Mouse (Mus musculus) heart, adult 2 months (tissue): Measurements from ENCODE around the gene Pigq.

ENCODE experiments used
- CTCF ChIP-seq: fragments of 200-600 bp; IDR thresholded peaks from 2 replicates; pipeline ENCODE4 v1.8.1; 2022; ENCODE audit warnings: antibody characterized with exemption, mild to moderate bottlenecking, moderate library complexity
- EP300 ChIP-seq: fragments of 200-500 bp; IDR thresholded peaks from 2 replicates; pipeline ENCODE4 v1.6.1; 2011; ENCODE audit warnings: low read depth, low read length, control low read depth; ENCODE audit not compliant: insufficient read depth

DNA sequence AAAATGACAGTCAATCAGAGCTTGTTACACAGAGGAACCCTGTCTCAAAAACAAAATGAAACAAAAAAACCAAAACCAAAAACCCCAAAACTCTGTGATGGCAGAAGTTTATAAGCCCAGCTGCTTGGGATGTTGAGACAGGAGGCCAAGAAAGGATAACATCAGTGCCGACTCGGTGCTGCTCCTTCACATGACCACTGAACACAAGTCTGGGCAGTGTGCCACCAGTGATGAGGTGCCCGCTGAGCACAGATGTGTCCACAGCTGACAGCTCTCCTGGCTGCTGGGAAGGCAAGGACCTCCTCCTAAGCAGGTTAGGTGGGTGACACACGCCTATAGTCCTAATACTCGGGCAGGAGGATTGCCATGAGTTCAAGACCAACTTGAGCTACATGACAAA, 22.6 kb downstream of the Pigq start:
- no peak for TF ChIP-seq CTCF
- no peak for TF ChIP-seq EP300
